Mouse (Mus musculus): ENCODE data around the gene Hand2. TPM values are rescaled to one million over a fixed set of nuclear protein-coding genes. Genes with fewer than 3 reads are reported as not detected.
A peak's percentile ranks its signal among the peaks of the same experiment; 100 is the strongest.

The Hand2 gene
- polyA plus RNA-seq, 1 experiment from 2014 or later: 0.20 TPM

DNA sequence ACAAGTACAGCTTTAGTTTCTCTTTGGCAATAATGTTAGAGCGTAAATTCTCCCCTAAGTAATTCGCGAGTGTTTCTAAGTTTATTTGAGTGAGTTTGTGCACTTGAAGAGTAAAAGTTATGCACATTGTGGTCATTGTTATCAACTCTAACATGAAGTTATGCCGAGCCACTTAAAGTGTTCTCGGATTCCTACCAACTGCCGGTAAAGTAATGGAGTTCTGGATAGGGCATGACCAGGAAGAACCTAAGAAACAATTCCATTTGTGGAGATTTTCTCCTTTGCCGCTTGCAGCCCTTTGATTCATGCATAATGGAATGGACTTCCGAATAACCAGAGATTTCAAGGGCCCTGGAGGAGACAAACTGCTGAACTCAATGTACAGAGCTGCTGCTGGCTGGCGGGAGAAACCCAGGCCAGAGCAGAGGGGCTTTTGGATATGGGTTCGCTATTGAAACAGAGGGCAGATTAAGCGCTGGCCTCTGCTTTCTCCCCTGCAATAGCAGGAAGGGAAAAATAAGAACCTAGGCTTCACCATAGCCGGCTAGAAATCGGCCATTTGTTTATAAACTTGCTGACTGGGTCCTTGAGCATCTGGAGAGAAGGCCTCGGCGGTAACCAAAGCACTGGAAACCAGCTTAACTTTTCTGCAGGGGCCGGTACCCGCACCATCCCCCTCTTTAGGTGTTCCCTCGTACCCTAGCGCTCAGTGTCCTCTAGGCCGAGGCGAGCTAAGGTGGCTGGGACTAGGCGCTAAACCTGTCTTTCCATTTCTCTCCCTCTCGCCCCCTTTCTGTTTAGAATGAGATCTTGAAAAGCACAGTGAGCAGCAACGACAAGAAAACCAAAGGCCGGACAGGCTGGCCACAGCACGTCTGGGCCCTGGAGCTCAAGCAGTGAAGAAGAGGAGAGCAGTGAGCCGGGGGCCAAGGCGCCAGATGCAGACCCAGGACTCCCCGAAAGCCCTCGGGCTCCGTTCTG, 2.5 kb downstream of the Hand2 start:
- Histone ChIP-seq H3K4me3 (ENCODE audit: low read depth, low read length) (no peak overlapping the region), H3K9me3 (ENCODE audit: control insufficient read depth, low read length) (no peaks in the 10 kb centered on the region), H3K9ac (ENCODE audit: low read length) (no peak overlapping the region), H3K27me3 (ENCODE audit: control insufficient read depth, insufficient read depth, low read length) (peaks cover 97% of the 10 kb centered on the region), H3K4me2 (ENCODE audit: low read depth) (no peak overlapping the region), H3K4me1 (ENCODE audit: control insufficient read depth, insufficient read depth, low read length) (peaks cover 9% of the 10 kb centered on the region), H3K36me3 (ENCODE audit: control insufficient read depth, insufficient read depth, low read length) (no peaks in the 10 kb centered on the region), H3K27ac (ENCODE audit: low read depth, low read length) (no peak overlapping the region)
- ATAC-seq (ENCODE audit: insufficient read depth, low FRiP score, low TSS enrichment) (no peak), DNase-seq (ENCODE audit: low spot score) (peak; percentile 61)
- 1% methylated on average over 31 of the region's 31 CpGs for WGBS

DNA sequence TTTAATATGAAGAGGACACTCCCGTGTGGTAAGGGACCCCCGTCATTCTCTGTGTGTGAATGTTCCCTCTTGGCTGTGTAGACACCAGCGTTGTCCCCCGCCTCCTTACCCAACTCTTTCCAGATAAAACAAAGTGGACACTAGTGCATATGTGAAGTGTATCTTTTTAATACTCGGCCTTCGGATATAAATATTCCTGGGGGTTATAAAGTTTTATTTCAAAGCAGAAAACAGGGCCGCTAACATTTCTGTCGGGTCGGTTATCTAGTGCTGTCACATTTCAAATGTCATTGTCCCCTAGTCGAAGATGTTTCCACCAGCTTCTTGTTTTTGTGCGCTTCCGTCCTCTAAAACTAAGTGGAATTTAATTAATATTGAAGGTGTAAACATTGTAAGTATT, 3.3 kb downstream of the Hand2 start:
- 2% methylated on average over 12 of the region's 12 CpGs for WGBS
- peaks cover 97% of the 10 kb centered on the region for H3K27me3 ChIP-seq (ENCODE audit: control insufficient read depth, insufficient read depth, low read length)
- no peak overlapping the region for H3K4me2 ChIP-seq (ENCODE audit: low read depth)
- ATAC-seq (ENCODE audit: insufficient read depth, low FRiP score, low TSS enrichment): no peak
- no peak overlapping the region for H3K9ac ChIP-seq (ENCODE audit: low read length)
- H3K9me3 ChIP-seq (ENCODE audit: control insufficient read depth, low read length): no peaks in the 10 kb centered on the region
- H3K4me1 ChIP-seq (ENCODE audit: control insufficient read depth, insufficient read depth, low read length): peaks cover 9% of the 10 kb centered on the region
- no peak overlapping the region for H3K4me3 ChIP-seq (ENCODE audit: low read depth, low read length)
- H3K36me3 ChIP-seq (ENCODE audit: control insufficient read depth, insufficient read depth, low read length): no peaks in the 10 kb centered on the region
- no peak overlapping the region for H3K27ac ChIP-seq (ENCODE audit: low read depth, low read length)
- no peak for DNase-seq (ENCODE audit: low spot score)

DNA sequence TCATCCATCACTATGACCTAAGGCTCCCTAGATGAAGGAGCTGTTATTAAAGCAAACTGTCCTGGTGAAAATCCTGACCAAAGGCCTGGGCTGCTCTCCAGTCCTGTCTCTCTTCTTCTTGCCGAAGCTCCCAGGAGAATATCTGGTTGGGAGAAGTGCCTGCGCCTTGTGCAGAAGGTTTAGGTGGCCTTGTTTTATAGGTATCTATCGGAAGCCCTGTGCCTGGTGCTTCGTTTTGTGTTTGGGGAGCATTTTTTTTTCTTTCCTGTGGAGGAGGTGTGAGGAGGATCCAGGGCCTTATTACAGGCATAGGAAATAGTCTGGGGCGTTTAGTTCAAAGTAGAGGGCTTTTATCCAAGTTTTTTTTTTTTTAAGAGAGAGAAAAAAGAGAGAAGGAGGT, 3.9 kb downstream of the Hand2 start:
- DNase-seq (ENCODE audit: low spot score): peak; percentile 38
- Histone ChIP-seq H3K36me3 (ENCODE audit: control insufficient read depth, insufficient read depth, low read length) (no peaks in the 10 kb centered on the region), H3K9me3 (ENCODE audit: control insufficient read depth, low read length) (no peaks in the 10 kb centered on the region), H3K4me2 (ENCODE audit: low read depth) (no peak overlapping the region), H3K4me3 (ENCODE audit: low read depth, low read length) (no peak overlapping the region), H3K9ac (ENCODE audit: low read length) (no peak overlapping the region), H3K27me3 (ENCODE audit: control insufficient read depth, insufficient read depth, low read length) (peaks cover 97% of the 10 kb centered on the region), H3K27ac (ENCODE audit: low read depth, low read length) (no peak overlapping the region), H3K4me1 (ENCODE audit: control insufficient read depth, insufficient read depth, low read length) (peaks cover 9% of the 10 kb centered on the region)
- ATAC-seq (ENCODE audit: insufficient read depth, low FRiP score, low TSS enrichment): no peak
- WGBS: 2% methylated on average over 5 of the region's 5 CpGs

GRCm38 (mm10) chr8:57325111-57325891, 4.5 kb downstream of the Hand2 start:
- Histone ChIP-seq H3K36me3 (ENCODE audit: control insufficient read depth, insufficient read depth, low read length) (no peaks in the 10 kb centered on the region), H3K27ac (ENCODE audit: low read depth, low read length) (no peak overlapping the region), H3K9me3 (ENCODE audit: control insufficient read depth, low read length) (no peaks in the 10 kb centered on the region), H3K27me3 (ENCODE audit: control insufficient read depth, insufficient read depth, low read length) (peaks cover 97% of the 10 kb centered on the region), H3K4me1 (ENCODE audit: control insufficient read depth, insufficient read depth, low read length) (peaks cover 9% of the 10 kb centered on the region), H3K4me3 (ENCODE audit: low read depth, low read length) (no peak overlapping the region), H3K4me2 (ENCODE audit: low read depth) (no peak overlapping the region), H3K9ac (ENCODE audit: low read length) (no peak overlapping the region)
- ATAC-seq (ENCODE audit: insufficient read depth, low FRiP score, low TSS enrichment): no peak
- WGBS: 0% methylated on average over 21 of the region's 21 CpGs
- DNase-seq (ENCODE audit: low spot score): peak; percentile 51

DNA sequence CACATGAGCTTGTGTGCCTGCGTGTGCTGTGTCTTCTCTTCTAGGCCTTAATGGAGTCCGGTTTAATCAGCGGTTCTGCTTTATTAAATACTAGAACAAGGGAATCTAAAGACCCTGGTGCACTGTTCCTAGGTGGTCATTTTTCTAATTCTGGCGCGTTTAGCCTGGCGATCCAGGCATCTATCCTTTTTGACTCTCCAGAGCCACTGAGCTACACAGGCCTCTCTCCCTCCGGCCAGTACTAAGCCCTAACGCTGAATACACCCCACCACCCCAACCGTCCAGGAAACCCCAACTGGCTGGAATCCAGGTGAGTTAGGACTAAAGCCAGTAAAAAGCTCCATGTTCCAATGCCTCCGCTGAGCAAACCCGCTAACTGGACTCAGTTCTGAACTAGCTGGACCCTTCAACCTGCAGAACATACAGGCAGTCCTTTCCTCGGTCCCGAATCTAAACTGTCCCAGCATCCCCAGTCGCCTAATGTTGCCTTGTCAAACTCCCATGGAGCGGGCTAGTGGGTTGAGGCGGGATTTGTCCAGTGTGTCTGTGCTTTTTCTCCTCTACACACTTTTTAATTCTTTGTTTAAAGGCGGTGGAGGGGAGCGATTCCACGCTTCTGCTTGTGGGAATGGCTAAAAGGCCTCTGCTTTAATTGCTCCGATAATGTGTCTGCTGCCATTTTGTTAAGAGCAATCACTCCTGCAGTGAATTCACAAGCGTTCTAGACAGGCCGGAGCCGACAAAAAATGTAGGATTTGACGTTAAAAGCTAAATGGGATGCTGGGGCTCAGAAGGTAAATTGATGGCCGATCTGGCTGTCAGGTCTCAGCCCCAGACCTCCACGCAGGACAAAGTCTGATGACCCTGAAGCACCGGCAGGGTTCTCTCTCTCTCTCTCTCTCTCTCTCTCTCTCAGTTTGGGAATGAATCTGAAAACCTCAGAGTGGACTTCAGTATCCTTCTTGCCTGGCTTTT, 5.6 kb downstream of the Hand2 start:
- no peak overlapping the region for H3K4me2 ChIP-seq (ENCODE audit: low read depth)
- 3% methylated on average over 27 of the region's 27 CpGs for WGBS
- H3K36me3 ChIP-seq (ENCODE audit: control insufficient read depth, insufficient read depth, low read length): no peaks in the 10 kb centered on the region
- ATAC-seq (ENCODE audit: insufficient read depth, low FRiP score, low TSS enrichment) (no peak), DNase-seq (ENCODE audit: low spot score) (peak; percentile 45)
- peaks cover 97% of the 10 kb centered on the region for H3K27me3 ChIP-seq (ENCODE audit: control insufficient read depth, insufficient read depth, low read length)
- H3K4me1 ChIP-seq (ENCODE audit: control insufficient read depth, insufficient read depth, low read length): peaks cover 5% of the 10 kb centered on the region
- H3K9ac ChIP-seq (ENCODE audit: low read length): no peak overlapping the region
- no peak overlapping the region for H3K4me3 ChIP-seq (ENCODE audit: low read depth, low read length)
- H3K27ac ChIP-seq (ENCODE audit: low read depth, low read length): no peak overlapping the region
- H3K9me3 ChIP-seq (ENCODE audit: control insufficient read depth, low read length): no peaks in the 10 kb centered on the region

- no peak for ATAC-seq (ENCODE audit: insufficient read depth, low FRiP score, low TSS enrichment)
- Histone ChIP-seq H3K9me3 (ENCODE audit: control insufficient read depth, low read length) (no peaks in the 10 kb centered on the region), H3K27ac (ENCODE audit: low read depth, low read length) (no peak overlapping the region), H3K36me3 (ENCODE audit: control insufficient read depth, insufficient read depth, low read length) (no peaks in the 10 kb centered on the region), H3K9ac (ENCODE audit: low read length) (no peak overlapping the region), H3K27me3 (ENCODE audit: control insufficient read depth, insufficient read depth, low read length) (peaks cover 97% of the 10 kb centered on the region), H3K4me3 (ENCODE audit: low read depth, low read length) (no peak overlapping the region), H3K4me2 (ENCODE audit: low read depth) (no peak overlapping the region), H3K4me1 (ENCODE audit: control insufficient read depth, insufficient read depth, low read length) (no peaks in the 10 kb centered on the region; the same call in 1 of the 2 replicates)
- no peak for DNase-seq (ENCODE audit: low spot score)
- WGBS: 1% methylated on average over 29 of the region's 29 CpGs
Measured at GRCm38 (mm10) chr8:57327281-57328160, 6.7 kb downstream of the Hand2 start.

GRCm38 (mm10) chr8:57328161-57328920, 7.6 kb downstream of the Hand2 start:
- peak overlapping the region; percentile 15 for H3K4me2 ChIP-seq (ENCODE audit: low read depth)
- no peaks in the 10 kb centered on the region; the same call in 1 of the 2 replicates for H3K4me1 ChIP-seq (ENCODE audit: control insufficient read depth, insufficient read depth, low read length)
- H3K27ac ChIP-seq (ENCODE audit: low read depth, low read length): no peak overlapping the region
- no peak overlapping the region for H3K9ac ChIP-seq (ENCODE audit: low read length)
- WGBS: under 1% methylated on average over 42 of the region's 42 CpGs
- peak overlapping the region; percentile 10; the same call in 1 of the 2 replicates for H3K4me3 ChIP-seq (ENCODE audit: low read depth, low read length)
- H3K36me3 ChIP-seq (ENCODE audit: control insufficient read depth, insufficient read depth, low read length): no peaks in the 10 kb centered on the region
- ATAC-seq (ENCODE audit: insufficient read depth, low FRiP score, low TSS enrichment) (peak; percentile 77), DNase-seq (ENCODE audit: low spot score) (peak; percentile 84)
- peaks cover 97% of the 10 kb centered on the region for H3K27me3 ChIP-seq (ENCODE audit: control insufficient read depth, insufficient read depth, low read length)
- no peaks in the 10 kb centered on the region for H3K9me3 ChIP-seq (ENCODE audit: control insufficient read depth, low read length)

Data from neural tube, embryonic 11.5 days (tissue).